Mouse (Mus musculus) heart, postnatal 0 days (tissue): ENCODE data around the gene Nsd2.

Experiments
- CTCF ChIP-seq: IDR thresholded peaks from 2 replicates; pipeline ENCODE4 v1.5.1; 2016; ENCODE audit warnings: antibody characterized with exemption, control low read depth, low read depth
- EP300 ChIP-seq: IDR thresholded peaks from 2 replicates; pipeline ENCODE4 v1.6.1; 2016; ENCODE audit warnings: antibody characterized with exemption, low read depth

DNA sequence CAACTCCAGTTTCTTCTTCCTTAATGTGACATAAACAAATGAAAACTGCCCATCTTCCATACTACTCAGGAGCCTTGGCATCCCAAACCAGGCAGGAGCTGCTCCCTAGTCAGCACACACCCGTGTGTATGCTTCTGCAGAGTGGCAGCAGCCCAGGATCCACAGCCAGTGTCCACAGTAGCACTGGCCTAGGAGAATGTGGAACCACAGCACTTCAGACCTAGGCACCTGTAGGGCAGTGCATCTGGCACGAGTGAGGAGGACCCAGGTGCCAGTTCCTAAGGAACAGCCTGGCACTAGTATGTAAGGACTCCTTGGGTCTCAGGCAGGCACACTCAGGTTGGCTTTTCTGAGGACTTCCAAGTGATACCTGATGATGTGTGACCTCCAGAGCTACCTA is 76.6 kb downstream of the Nsd2 start:
- no peak for TF ChIP-seq CTCF
- TF ChIP-seq EP300: no peak
